Mouse (Mus musculus): ENCODE data around the gene Eme1. TPM values are rescaled to one million over a fixed set of nuclear protein-coding genes. Genes with fewer than 3 reads are reported as not detected.

Gene Eme1
- polyA plus RNA-seq, 1 experiment from 2014 or later = 26.4 TPM

DNA sequence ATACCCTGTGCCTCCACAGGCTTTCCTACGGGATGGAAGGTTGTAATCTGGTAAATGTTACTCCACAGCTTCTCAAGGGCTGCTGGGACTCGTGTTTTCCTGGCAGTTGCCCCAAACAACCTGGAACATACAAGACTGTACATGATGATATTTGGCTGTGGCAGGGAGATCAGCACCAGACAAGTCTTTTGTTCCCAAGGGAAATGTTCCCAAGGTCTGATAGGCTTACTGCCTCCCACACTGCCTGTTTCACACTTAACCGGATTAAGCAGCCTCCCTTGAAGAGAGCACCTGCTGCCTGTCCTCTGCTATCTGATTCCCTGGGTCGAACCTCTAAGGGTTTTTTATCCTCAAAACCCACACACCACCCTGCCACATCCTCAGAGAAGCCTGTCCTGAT is 38.3 kb downstream of the Eme1 start:
- no peaks in the 10 kb centered on the region for H3K9me3 ChIP-seq
- 23% methylated on average over 4 of the region's 4 CpGs for WGBS

DNA sequence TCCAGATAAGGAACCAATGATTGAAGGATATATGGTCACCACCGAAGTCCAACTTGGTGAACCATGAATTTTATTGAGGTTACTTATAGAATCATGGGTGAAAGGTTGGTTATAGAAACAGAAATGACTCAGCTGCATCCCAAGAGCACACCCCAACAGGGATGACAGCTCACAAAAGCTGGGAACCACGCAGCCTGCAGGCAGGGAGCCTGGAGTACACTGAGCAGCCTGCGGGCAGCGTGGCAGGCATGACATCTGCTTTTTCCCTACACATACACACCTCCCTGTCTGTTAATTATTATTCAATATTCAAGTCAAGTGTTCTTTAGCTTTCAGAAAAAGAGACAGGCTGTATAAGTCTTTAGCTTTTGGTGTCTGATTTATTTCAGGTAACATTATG is 39.2 kb downstream of the Eme1 start:
- H3K9me3 ChIP-seq = no peaks in the 10 kb centered on the region

More for the DNA sequence above, 38.3 kb downstream of the Eme1 start:
- H3K4me2 ChIP-seq = no peak overlapping the region
- H3K27ac ChIP-seq = no peak overlapping the region
- H3K36me3 ChIP-seq = no peaks in the 10 kb centered on the region
- 0 out of 2 replicates have a peak, but pooled peaks have one; percentile 37 for ATAC-seq (ENCODE audit: insufficient number of reproducible peaks, insufficient read depth, low FRiP score, low TSS enrichment, low read depth)
- H3K27me3 ChIP-seq = peaks cover 6% of the 10 kb centered on the region; the same call in 1 of the 2 replicates
- no peak overlapping the region for H3K9ac ChIP-seq
- H3K4me1 ChIP-seq = no peaks in the 10 kb centered on the region
- H3K4me3 ChIP-seq = no peak overlapping the region

DNA sequence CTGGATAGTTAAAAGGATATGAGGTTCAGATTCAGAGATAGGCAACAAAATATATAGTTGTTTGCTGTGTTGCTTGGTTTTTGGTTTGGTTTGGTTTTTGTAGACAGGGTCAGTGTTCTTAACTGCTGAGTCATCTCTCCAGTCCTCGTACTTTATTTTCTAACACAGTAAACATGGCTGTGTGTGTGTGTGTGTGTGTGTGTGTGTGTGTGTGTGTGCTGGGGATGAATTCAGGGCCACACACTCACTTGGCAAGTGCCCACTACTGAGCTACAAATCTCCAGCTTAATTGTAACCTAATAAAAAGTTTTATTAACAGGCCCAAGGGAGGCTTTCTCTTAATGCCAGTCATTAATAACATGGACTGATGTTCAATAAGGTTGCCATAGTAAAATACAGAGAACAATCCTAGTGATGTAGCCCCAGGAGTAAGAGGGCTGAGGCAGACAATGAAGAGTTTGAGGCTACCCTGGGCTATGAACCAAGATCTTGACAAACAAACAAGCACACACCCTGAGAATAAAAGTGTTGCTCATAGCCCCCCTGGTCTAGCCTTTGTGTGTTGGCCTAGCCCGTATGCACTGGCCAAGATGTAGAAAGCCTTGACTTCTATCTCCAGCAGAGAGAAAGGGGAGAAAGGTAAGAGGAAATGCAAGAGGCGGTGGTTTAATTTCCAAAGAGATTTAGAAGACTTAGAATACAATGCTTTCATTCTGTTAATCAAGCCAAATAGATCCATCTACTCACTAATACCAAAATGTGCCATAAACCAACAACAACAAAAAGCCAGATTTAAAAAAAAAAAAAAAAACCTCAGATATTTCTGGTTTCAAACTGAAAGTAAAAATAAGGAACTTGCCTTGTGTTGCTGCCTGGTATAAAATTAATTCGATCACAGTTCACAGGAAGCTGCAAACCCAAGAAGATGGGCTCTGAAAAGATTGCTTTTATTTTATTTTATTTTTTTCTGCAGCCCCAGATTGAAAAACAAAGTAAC is 42.7 kb downstream of the Eme1 start:
- Histone ChIP-seq H3K9me3 (no peaks in the 10 kb centered on the region), H3K27ac (no peak overlapping the region), H3K4me2 (no peak overlapping the region), H3K36me3 (no peaks in the 10 kb centered on the region), H3K4me3 (no peak overlapping the region), H3K9ac (no peak overlapping the region), H3K4me1 (no peaks in the 10 kb centered on the region), H3K27me3 (peaks cover 6% of the 10 kb centered on the region; the same call in 1 of the 2 replicates)
- no peak for ATAC-seq (ENCODE audit: insufficient number of reproducible peaks, insufficient read depth, low FRiP score, low TSS enrichment, low read depth)
- WGBS = 76% methylated on average over 4 of the region's 4 CpGs

More for the DNA sequence above, 39.2 kb downstream of the Eme1 start:
- WGBS = 72% methylated on average over 4 of the region's 4 CpGs
- H3K9ac ChIP-seq = no peak overlapping the region
- H3K4me1 ChIP-seq = no peaks in the 10 kb centered on the region
- H3K4me2 ChIP-seq = no peak overlapping the region
- no peak overlapping the region for H3K4me3 ChIP-seq
- no peak overlapping the region for H3K27ac ChIP-seq
- H3K27me3 ChIP-seq = peaks cover 6% of the 10 kb centered on the region; the same call in 1 of the 2 replicates
- H3K36me3 ChIP-seq = no peaks in the 10 kb centered on the region
- ATAC-seq (ENCODE audit: insufficient number of reproducible peaks, insufficient read depth, low FRiP score, low TSS enrichment, low read depth) = no peak

DNA sequence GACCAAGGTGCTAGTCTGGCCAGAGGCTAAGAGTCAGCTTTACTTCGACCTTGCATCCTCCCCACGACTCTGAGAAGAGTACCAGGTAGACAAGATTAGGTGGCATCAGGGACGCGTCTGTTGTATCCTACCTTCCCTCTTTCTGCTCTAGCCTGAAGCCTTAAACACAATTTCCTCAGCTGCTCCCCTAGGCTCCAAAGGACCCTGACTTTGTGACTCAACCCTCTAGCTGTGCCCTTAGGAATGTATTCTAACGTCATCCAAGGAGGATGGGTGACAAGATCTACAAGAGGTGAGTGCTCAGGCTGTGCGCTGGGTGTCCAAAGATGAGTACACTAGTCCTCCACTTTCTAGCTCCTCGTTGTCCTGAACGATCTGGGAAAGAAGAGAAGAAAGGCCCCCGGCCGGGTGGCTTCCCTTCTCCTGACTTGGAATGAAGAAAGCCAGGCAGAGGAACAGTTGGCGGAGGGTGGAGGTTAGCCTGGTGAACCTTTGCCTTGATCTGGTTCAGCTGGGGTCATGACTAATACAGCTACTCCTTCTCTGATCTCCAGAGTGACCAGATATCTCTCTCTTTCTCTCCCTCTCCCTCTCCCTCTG is 51.3 kb downstream of the Eme1 start:
- peak overlapping the region; percentile 64 for H3K4me3 ChIP-seq
- peak overlapping the region; percentile 69 for H3K27ac ChIP-seq
- peaks cover 18% of the 10 kb centered on the region for H3K4me1 ChIP-seq
- no peaks in the 10 kb centered on the region for H3K27me3 ChIP-seq
- ATAC-seq (ENCODE audit: insufficient number of reproducible peaks, insufficient read depth, low FRiP score, low TSS enrichment, low read depth) = no peak
- no peaks in the 10 kb centered on the region for H3K36me3 ChIP-seq
- H3K4me2 ChIP-seq = peak overlapping the region; percentile 77
- 68% methylated on average over 11 of the region's 11 CpGs for WGBS
- no peaks in the 10 kb centered on the region for H3K9me3 ChIP-seq
- H3K9ac ChIP-seq = peak overlapping the region; percentile 79

DNA sequence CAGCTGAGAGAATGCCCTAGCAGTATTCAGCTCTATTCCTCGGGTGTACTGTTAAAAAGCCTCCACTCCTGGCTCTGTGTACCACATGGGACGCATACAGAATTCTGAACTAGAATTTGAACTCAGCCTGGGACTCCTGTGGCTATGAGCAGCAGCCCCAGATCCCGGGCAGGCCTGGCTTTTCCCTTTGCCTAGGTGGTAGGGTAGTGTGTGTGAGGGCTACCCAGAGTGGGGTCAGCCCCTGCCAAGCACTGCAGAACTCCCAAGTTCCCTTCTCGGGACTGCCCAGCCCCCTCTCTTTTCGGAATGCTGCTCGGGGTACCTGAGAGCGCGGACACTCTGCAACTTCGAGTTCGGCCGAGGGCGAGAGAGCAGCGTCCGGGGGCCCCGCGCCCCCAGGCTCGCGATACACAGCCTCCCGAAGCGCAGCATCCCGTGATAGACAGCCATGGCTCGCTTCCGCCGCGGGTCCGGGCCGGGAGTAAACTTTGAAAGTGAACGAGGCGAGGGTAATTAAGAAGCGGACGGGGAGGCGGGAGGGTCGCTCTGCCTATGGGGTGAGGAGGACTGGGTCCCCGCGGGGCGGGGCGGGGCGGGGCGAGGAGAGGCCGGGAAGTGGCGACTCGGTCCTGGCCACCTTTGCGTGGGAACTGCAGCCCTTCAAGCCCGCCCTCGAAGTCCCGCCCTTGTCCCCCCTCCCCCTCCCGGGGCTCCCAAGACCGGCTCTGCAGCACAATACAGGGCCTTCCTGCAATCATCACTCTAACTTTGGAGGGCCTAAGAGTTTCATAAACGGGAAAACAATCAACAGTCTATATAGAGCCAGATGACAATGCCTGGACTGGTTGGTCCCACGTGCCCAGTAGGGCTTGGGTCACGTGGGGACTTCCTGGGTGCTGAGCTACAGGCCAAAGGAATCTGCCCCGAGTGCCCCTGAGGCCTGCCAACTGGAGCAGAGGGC is 52.2 kb downstream of the Eme1 start, which contains the start of gene Acsf2:
TSS of gene Acsf2 (minus strand) at position 551 of the 961 bp plus-strand sequence.
- Histone ChIP-seq H3K4me3 (peak within 1 kb of the TSS; percentile 64), H3K9me3 (no peaks in the 10 kb centered on the region), H3K27me3 (no peaks in the 10 kb centered on the region), H3K36me3 (peaks cover 1% of the 10 kb centered on the region; the same call in 1 of the 2 replicates), H3K4me2 (peak within 1 kb of the TSS; percentile 77), H3K4me1 (peaks cover 18% of the 10 kb centered on the region), H3K9ac (peak within 1 kb of the TSS; percentile 79), H3K27ac (peak within 1 kb of the TSS; percentile 69)
- ATAC-seq (ENCODE audit: insufficient number of reproducible peaks, insufficient read depth, low FRiP score, low TSS enrichment, low read depth) = peak; percentile 78
- WGBS = 2% methylated on average over 49 of the region's 52 CpGs

DNA sequence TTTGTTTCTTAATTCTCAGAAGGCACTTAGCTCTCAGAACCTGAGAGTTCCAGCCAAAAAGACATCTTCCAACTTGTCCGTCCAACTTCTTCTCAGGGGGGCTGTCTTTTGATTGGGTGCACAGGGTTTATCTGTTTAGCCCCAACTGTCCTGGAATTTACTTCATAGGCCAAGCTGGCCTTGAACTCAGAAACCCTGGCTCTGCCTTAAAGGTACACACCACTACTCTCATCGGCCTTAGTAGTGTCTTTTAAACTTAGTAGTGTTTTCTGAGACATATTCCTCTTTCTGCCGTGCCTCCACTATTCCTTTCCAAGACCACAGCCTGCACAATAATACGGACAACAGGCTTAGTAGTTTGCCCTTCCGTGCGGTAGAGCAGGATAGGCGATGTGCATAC is 53.3 kb downstream of the Eme1 start:
- peaks cover 6% of the 10 kb centered on the region; the same call in 1 of the 2 replicates for H3K36me3 ChIP-seq
- 91% methylated on average over 7 of the region's 7 CpGs for WGBS
- H3K4me1 ChIP-seq = peaks cover 18% of the 10 kb centered on the region
- no peaks in the 10 kb centered on the region for H3K9me3 ChIP-seq
- no peak for ATAC-seq (ENCODE audit: insufficient number of reproducible peaks, insufficient read depth, low FRiP score, low TSS enrichment, low read depth)
- H3K27ac ChIP-seq = no peak overlapping the region
- H3K4me2 ChIP-seq = peak overlapping the region; percentile 77
- H3K9ac ChIP-seq = no peak overlapping the region
- H3K27me3 ChIP-seq = no peaks in the 10 kb centered on the region
- peak overlapping the region; percentile 64 for H3K4me3 ChIP-seq

DNA sequence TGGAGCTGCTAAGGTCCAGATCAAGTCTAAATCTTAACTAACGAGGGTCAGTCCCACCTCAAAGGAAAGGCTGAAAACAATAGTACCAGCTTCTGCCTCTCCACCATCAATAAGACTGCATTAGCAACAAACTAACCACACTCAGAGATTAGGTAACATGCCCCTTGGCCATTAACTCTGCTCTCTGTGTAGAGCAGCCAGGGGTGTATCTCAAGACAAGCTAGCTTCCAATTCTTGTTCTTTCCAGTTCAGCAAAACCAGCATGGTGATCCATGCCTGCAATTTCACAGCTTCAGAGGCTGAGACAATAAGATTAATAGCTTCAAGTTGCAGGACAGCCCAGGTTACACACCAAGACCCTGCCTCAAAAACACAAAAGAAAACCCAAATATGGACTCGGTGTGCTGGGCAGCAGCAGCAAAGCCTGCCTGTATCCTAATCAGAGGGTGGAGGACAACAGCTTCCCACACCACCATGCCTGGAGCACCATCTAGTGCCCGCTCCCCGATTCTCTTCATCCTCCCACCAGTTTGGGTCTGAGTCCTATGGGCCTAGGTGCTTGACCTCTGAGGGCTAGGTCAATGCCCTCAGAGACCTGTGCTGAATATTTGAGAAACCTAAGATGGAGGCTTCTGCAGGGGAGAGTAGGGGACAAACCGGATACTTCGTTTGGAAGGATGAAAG is 55.2 kb downstream of the Eme1 start:
- Histone ChIP-seq H3K9ac (no peak overlapping the region), H3K27ac (no peak overlapping the region), H3K4me3 (no peak overlapping the region), H3K4me2 (no peak overlapping the region), H3K36me3 (peaks cover 10% of the 10 kb centered on the region; the same call in 1 of the 2 replicates), H3K4me1 (peaks cover 18% of the 10 kb centered on the region), H3K9me3 (no peaks in the 10 kb centered on the region), H3K27me3 (no peaks in the 10 kb centered on the region)
- WGBS = 56% methylated on average over 6 of the region's 6 CpGs
- ATAC-seq (ENCODE audit: insufficient number of reproducible peaks, insufficient read depth, low FRiP score, low TSS enrichment, low read depth) = no peak

DNA sequence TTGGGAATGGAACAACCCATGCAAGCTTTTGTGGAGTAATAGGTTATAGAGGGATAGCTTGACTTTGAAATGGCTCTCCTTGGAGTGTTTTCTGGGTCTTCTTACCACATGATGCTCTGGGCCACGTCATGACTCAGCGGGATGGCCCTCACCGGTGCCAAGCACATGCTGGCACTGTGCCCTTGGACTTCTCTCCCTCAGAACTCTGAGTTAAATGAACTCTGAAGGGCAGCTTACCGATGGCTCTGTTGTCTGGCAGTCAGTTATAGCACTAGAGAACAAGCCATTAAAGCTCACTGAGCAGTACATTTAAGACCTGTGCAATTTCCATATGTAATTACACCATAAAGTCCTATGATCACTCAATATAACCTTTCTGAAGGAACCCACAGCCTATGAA is 56.4 kb downstream of the Eme1 start:
- H3K9me3 ChIP-seq = no peaks in the 10 kb centered on the region
- WGBS = 89% methylated on average over 4 of the region's 4 CpGs

DNA sequence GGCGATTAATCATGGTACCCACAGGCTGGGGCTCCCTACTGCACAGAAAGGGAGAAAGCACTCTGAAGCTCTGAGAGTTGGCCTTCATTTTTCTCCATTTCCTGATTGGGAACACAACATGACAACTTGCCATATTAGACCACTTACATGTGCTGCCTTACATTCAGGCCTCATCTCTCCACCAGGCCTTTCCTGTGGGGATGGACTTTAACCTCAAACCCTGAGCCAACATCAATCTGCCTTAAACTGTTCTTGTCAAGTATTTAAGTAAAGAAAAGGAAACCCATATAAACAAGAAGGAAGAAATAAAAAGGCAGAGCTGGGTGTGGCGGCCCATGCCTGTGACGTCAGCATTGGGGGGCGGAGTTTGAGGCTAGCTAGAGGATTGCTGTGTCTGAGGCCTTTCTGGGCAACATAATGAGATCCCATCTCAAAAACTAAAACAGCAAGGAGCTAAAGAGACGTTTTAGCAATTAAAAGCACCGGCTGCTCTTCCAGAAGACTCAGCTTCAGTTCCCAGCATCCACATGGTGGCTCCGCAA is 57.4 kb downstream of the Eme1 start:
- Histone ChIP-seq H3K4me1 (peaks cover 17% of the 10 kb centered on the region), H3K4me3 (no peak overlapping the region), H3K27ac (no peak overlapping the region), H3K9me3 (no peaks in the 10 kb centered on the region), H3K4me2 (no peak overlapping the region), H3K27me3 (no peaks in the 10 kb centered on the region), H3K36me3 (peaks cover 10% of the 10 kb centered on the region; the same call in 1 of the 2 replicates), H3K9ac (no peak overlapping the region)
- no peak for ATAC-seq (ENCODE audit: insufficient number of reproducible peaks, insufficient read depth, low FRiP score, low TSS enrichment, low read depth)
- WGBS = 70% methylated on average over 7 of the region's 7 CpGs

More for the DNA sequence above, 56.4 kb downstream of the Eme1 start:
- Histone ChIP-seq H3K4me3 (no peak overlapping the region), H3K4me1 (peaks cover 16% of the 10 kb centered on the region), H3K27ac (no peak overlapping the region), H3K36me3 (peaks cover 10% of the 10 kb centered on the region; the same call in 1 of the 2 replicates), H3K27me3 (no peaks in the 10 kb centered on the region), H3K9ac (no peak overlapping the region), H3K4me2 (no peak overlapping the region)
- no peak for ATAC-seq (ENCODE audit: insufficient number of reproducible peaks, insufficient read depth, low FRiP score, low TSS enrichment, low read depth)

Data from embryonic facial prominence, embryonic 13.5 days (tissue).